Mouse (Mus musculus) megakaryocyte, embryonic 14.5 days (primary cell): Measurements from ENCODE around the gene Cyp4f39.

Source experiments
- FLI1 ChIP-seq: IDR thresholded peaks from 2 replicates; pipeline ENCODE4 v1.6.1; 2012; ENCODE audit warnings: low read length, inconsistent platforms, mixed read lengths
- GATA1 ChIP-seq: IDR thresholded peaks from 3 replicates; pipeline ENCODE4 v1.6.1; 2012; ENCODE audit warnings: mixed read lengths, low read length, inconsistent platforms, borderline replicate concordance

DNA sequence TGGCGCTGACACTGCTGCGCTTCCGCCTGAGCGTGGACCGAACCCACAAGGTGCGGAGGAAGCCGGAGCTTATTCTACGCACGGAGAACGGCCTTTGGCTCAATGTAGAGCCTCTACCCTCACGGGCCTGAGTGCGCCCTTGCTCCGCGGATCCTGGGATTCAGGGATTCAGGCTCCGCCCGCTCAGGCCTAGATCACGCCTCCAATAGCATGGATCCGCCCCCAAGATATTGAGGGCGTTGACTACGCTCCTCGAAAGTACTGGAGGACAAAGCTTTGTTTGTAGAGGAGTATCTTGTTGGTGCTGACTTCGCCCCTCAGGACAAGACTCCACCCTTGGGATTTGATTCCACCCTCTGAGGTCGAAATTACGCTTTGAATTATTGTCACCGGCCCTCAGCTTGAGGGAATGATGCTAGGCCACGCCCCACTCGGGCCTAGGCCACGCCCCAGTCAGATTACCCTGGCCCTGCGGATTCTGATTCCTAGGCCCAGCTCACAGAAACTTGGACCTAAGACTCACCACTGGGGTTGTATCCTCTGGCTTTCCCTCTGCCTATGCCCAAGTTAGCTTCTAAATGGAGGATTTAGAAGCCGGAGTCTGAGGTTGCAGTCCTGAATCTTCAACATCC is 39.9 kb downstream of the Cyp4f39 start:
- TF ChIP-seq GATA1 (no peak), FLI1 (no peak)
